Mouse (Mus musculus) ES-CJ7 (cell line): ENCODE measurements around the gene C1rb.
"Not testable (repeated sequence)": the region's sequence is repeated elsewhere in the genome, so short reads cannot be mapped to it uniquely, and the experiment has no call there.

Source experiments
- DNase-seq: peaks from one replicate; pipeline ENCODE4 v3.0.0; 2011; ENCODE audit warnings: low read depth, low spot score

Gene C1rb

GRCm38 (mm10) chr6:124570026-124570425, at the start of gene C1rb:
C1rb (plus strand) TSS chr6:124570294.
- DNase-seq: peak; percentile 65

GRCm38 (mm10) chr6:124522082-124522481, 48.0 kb upstream of the C1rb start:
- DNase-seq: not testable (repeated sequence)

GRCm38 (mm10) chr6:124527881-124528280, 42.2 kb upstream of the C1rb start:
- no peak for DNase-seq

- DNase-seq: no peak
Measured at GRCm38 (mm10) chr6:124531077-124531476, 39.0 kb upstream of the C1rb start.

- not testable (repeated sequence) for DNase-seq
Measured at GRCm38 (mm10) chr6:124536125-124536829, 33.8 kb upstream of the C1rb start.

- DNase-seq: not testable (repeated sequence)
Measured at GRCm38 (mm10) chr6:124541176-124541575, 28.9 kb upstream of the C1rb start.

GRCm38 (mm10) chr6:124542284-124542683, 27.8 kb upstream of the C1rb start, which contains the start of gene C1s1:
C1s1 (minus strand) TSS chr6:124542359.
- peak; percentile 73 for DNase-seq

- no peak for DNase-seq
Measured at GRCm38 (mm10) chr6:124544466-124544865, 25.6 kb upstream of the C1rb start.

GRCm38 (mm10) chr6:124545425-124545824, 24.7 kb upstream of the C1rb start:
- peak; percentile 12 for DNase-seq

- not testable (repeated sequence) for DNase-seq
Measured at GRCm38 (mm10) chr6:124547979-124548378, 22.1 kb upstream of the C1rb start.

- no peak for DNase-seq
Measured at GRCm38 (mm10) chr6:124549023-124549550, 21.0 kb upstream of the C1rb start.

GRCm38 (mm10) chr6:124552766-124553165, 17.3 kb upstream of the C1rb start:
- DNase-seq: peak; percentile 76

- DNase-seq: not testable (repeated sequence)
Measured at GRCm38 (mm10) chr6:124555956-124556355, 14.1 kb upstream of the C1rb start.

GRCm38 (mm10) chr6:124561156-124561555, 8.9 kb upstream of the C1rb start:
- DNase-seq: not testable (repeated sequence)

- not testable (repeated sequence) for DNase-seq
Measured at GRCm38 (mm10) chr6:124561611-124562010, 8.5 kb upstream of the C1rb start.

- not testable (repeated sequence) for DNase-seq
Measured at GRCm38 (mm10) chr6:124575155-124575678, 5.1 kb downstream of the C1rb start.

- not testable (repeated sequence) for DNase-seq
Measured at GRCm38 (mm10) chr6:124580155-124580554, 10.1 kb downstream of the C1rb start.

- DNase-seq: no peak
Measured at GRCm38 (mm10) chr6:124582231-124582630, 12.1 kb downstream of the C1rb start.

- DNase-seq: no peak
Measured at GRCm38 (mm10) chr6:124584935-124585334, 14.8 kb downstream of the C1rb start.

GRCm38 (mm10) chr6:124585761-124586160, 15.7 kb downstream of the C1rb start:
- no peak for DNase-seq

- DNase-seq: no peak
Measured at GRCm38 (mm10) chr6:124586266-124586665, 16.2 kb downstream of the C1rb start.

GRCm38 (mm10) chr6:124588771-124589170, 18.7 kb downstream of the C1rb start:
- no peak for DNase-seq

- DNase-seq: no peak
Measured at GRCm38 (mm10) chr6:124592186-124592700, 22.1 kb downstream of the C1rb start.
